Mouse (Mus musculus) embryonic facial prominence, embryonic 14.5 days (tissue): ENCODE measurements around the gene Krt73. TPM values are rescaled to one million over a fixed set of nuclear protein-coding genes. Genes with fewer than 3 reads are reported as not detected.

Experiments used
- ATAC-seq: fragments of 200-750 bp; cut with Nextera tagmentation; 2 replicates; pipeline ENCODE4 v1.8.0; 2017; ENCODE audit warnings: low read depth, moderate number of reproducible peaks, moderate TSS enrichment
- DNase-seq: peaks from one replicate; pipeline ENCODE4 v3.0.0-alpha.2; 2015; ENCODE audit warnings: low spot score
- H3K27ac ChIP-seq: fragments of 300-500 bp; sonication (generic); replicated peaks from 2 replicates; pipeline ENCODE4 v1.5.1; 2014; ENCODE audit warnings: low read depth, mild to moderate bottlenecking, low read length, moderate library complexity
- H3K27me3 ChIP-seq: fragments of 300-500 bp; sonication (generic); replicated peaks from 2 replicates; pipeline ENCODE4 v1.6.1; 2014; ENCODE audit warnings: low read length; ENCODE audit not compliant: control insufficient read depth, insufficient read depth
- H3K36me3 ChIP-seq: fragments of 300-500 bp; sonication (generic); 2 replicates; pipeline ENCODE4 v1.6.1; 2014; ENCODE audit warnings: low read length, mixed read lengths; ENCODE audit not compliant: control insufficient read depth, insufficient read depth
- H3K4me1 ChIP-seq: fragments of 300-500 bp; sonication (generic); 2 replicates; pipeline ENCODE4 v1.6.1; 2014; ENCODE audit warnings: antibody characterized with exemption, low read length; ENCODE audit not compliant: control insufficient read depth, insufficient read depth
- H3K4me2 ChIP-seq: fragments of 300-500 bp; sonication (generic); 2 replicates; pipeline ENCODE4 v1.6.1; 2014; ENCODE audit warnings: low read depth, mild to moderate bottlenecking, low read length, moderate library complexity, mixed read lengths
- H3K4me3 ChIP-seq: fragments of 300-500 bp; sonication (generic); 2 replicates; pipeline ENCODE4 v1.5.1; 2014; ENCODE audit warnings: low read depth, mild to moderate bottlenecking, low read length
- H3K9ac ChIP-seq: fragments of 300-500 bp; sonication (generic); 2 replicates; pipeline ENCODE4 v1.6.1; 2014; ENCODE audit warnings: low read depth, mild to moderate bottlenecking, low read length, moderate library complexity, mixed read lengths
- H3K9me3 ChIP-seq: fragments of 300-500 bp; sonication (generic); 2 replicates; pipeline ENCODE4 v1.6.1; 2016; ENCODE audit warnings: low read length; ENCODE audit not compliant: control insufficient read depth
- WGBS: fragments of 180-500 bp; shearing (Covaris S2); extraction: QIAGEN DNeasy Blood & Tissue Kit; methylation state at CpG from one replicate; pipeline ENCODE4 v1.1.7; 2014; 5-methylcytosine and 5-hydroxymethylcytosine counted together
- polyA plus RNA-seq: library from polyadenylated mRNA; unstranded; fragments of >200 nt; fragmentation: Nextera tagmentation; extraction: Ambion mirVana; gene quantifications from 2 replicates; pipeline ENCODE4 v1.2.1, GENCODE M21; 2014

The Krt73 gene
- polyA plus RNA-seq, 1 experiment from 2014 or later, result 3.3 TPM

- 80% methylated on average over 11 of the region's 11 CpGs for WGBS
- H3K9ac ChIP-seq, result no peak overlapping the region
Observed at GRCm38 (mm10) chr15:101803052-101803822, 1.1 kb upstream of the Krt73 start.

GRCm38 (mm10) chr15:101790867-101791266 is 11.3 kb downstream of the Krt73 start:
- H3K36me3 ChIP-seq, result no peaks in the 10 kb centered on the region
- no peak overlapping the region for H3K9ac ChIP-seq
- H3K4me2 ChIP-seq, result no peak overlapping the region
- DNase-seq (no peak), ATAC-seq (no peak)
- H3K4me1 ChIP-seq, result no peaks in the 10 kb centered on the region
- no peaks in the 10 kb centered on the region for H3K9me3 ChIP-seq
- H3K27ac ChIP-seq, result no peak overlapping the region
- H3K27me3 ChIP-seq, result no peaks in the 10 kb centered on the region; the same call in 1 of the 2 replicates
- WGBS, result 26% methylated on average over 3 of the region's 3 CpGs
- H3K4me3 ChIP-seq, result no peak overlapping the region

More at GRCm38 (mm10) chr15:101803052-101803822, 1.1 kb upstream of the Krt73 start:
- Histone ChIP-seq H3K27ac (no peak overlapping the region), H3K36me3 (no peaks in the 10 kb centered on the region), H3K4me2 (no peak overlapping the region), H3K9me3 (no peaks in the 10 kb centered on the region), H3K4me1 (no peaks in the 10 kb centered on the region), H3K4me3 (no peak overlapping the region), H3K27me3 (no peaks in the 10 kb centered on the region)
- ATAC-seq (no peak), DNase-seq (no peak)

GRCm38 (mm10) chr15:101786360-101786759 is 15.8 kb downstream of the Krt73 start, which contains the start of gene Krt72:
Gene Krt72, minus strand, starts transcription at chr15:101786460.
- no peak within 1 kb of the TSS for H3K9ac ChIP-seq
- WGBS, result 86% methylated on average over 18 of the region's 18 CpGs
- H3K36me3 ChIP-seq, result no peaks in the 10 kb centered on the region
- no peak within 1 kb of the TSS for H3K4me2 ChIP-seq
- H3K27ac ChIP-seq, result no peak within 1 kb of the TSS
- H3K27me3 ChIP-seq, result no peaks in the 10 kb centered on the region; the same call in 1 of the 2 replicates
- DNase-seq (no peak), ATAC-seq (no peak)
- H3K4me1 ChIP-seq, result no peaks in the 10 kb centered on the region
- no peaks in the 10 kb centered on the region for H3K9me3 ChIP-seq
- H3K4me3 ChIP-seq, result no peak within 1 kb of the TSS

GRCm38 (mm10) chr15:101773420-101773819 is 28.7 kb downstream of the Krt73 start:
- Histone ChIP-seq H3K27me3 (no peaks in the 10 kb centered on the region), H3K4me2 (no peak overlapping the region), H3K9ac (no peak overlapping the region), H3K4me3 (no peak overlapping the region), H3K9me3 (no peaks in the 10 kb centered on the region), H3K27ac (no peak overlapping the region), H3K36me3 (no peaks in the 10 kb centered on the region), H3K4me1 (no peaks in the 10 kb centered on the region)
- DNase-seq, result no peak
- 80% methylated on average over 10 of the region's 10 CpGs for WGBS
- ATAC-seq, result no peak

- H3K9ac ChIP-seq, result no peak overlapping the region
- no peak overlapping the region for H3K4me3 ChIP-seq
- no peak overlapping the region for H3K27ac ChIP-seq
- no peak overlapping the region for H3K4me2 ChIP-seq
- no peaks in the 10 kb centered on the region for H3K27me3 ChIP-seq
- ATAC-seq, result peak; percentile 87
- no peaks in the 10 kb centered on the region for H3K36me3 ChIP-seq
- H3K9me3 ChIP-seq, result no peaks in the 10 kb centered on the region
- DNase-seq, result peak; percentile 89
- H3K4me1 ChIP-seq, result no peaks in the 10 kb centered on the region
- 6% methylated on average over 5 of the region's 5 CpGs for WGBS
Observed at GRCm38 (mm10) chr15:101772711-101773081, 29.4 kb downstream of the Krt73 start.

GRCm38 (mm10) chr15:101772080-101772710 is 30.0 kb downstream of the Krt73 start:
- no peaks in the 10 kb centered on the region for H3K36me3 ChIP-seq
- WGBS, result 57% methylated on average over 5 of the region's 5 CpGs
- DNase-seq, result peak; percentile 51
- H3K27me3 ChIP-seq, result no peaks in the 10 kb centered on the region
- H3K9me3 ChIP-seq, result no peaks in the 10 kb centered on the region
- no peak overlapping the region for H3K4me3 ChIP-seq
- H3K4me1 ChIP-seq, result no peaks in the 10 kb centered on the region
- ATAC-seq, result peak; percentile 47; the same call in 1 of the 2 replicates
- no peak overlapping the region for H3K9ac ChIP-seq
- no peak overlapping the region for H3K4me2 ChIP-seq
- peak overlapping the region; percentile 29; the same call in 1 of the 2 replicates for H3K27ac ChIP-seq

- no peak overlapping the region for H3K4me3 ChIP-seq
Observed at GRCm38 (mm10) chr15:101770226-101770625, 31.9 kb downstream of the Krt73 start.

More at GRCm38 (mm10) chr15:101770226-101770625, 31.9 kb downstream of the Krt73 start:
- 47% methylated on average over 8 of the region's 8 CpGs for WGBS
- Histone ChIP-seq H3K36me3 (no peaks in the 10 kb centered on the region), H3K9me3 (no peaks in the 10 kb centered on the region), H3K9ac (peak overlapping the region; percentile 25; the same call in 1 of the 2 replicates), H3K27ac (peak overlapping the region; percentile 63), H3K27me3 (no peaks in the 10 kb centered on the region), H3K4me2 (no peak overlapping the region), H3K4me1 (no peaks in the 10 kb centered on the region)
- ATAC-seq (peak; percentile 67; the same call in 1 of the 2 replicates), DNase-seq (peak; percentile 75)
